Mouse (Mus musculus) layer of hippocampus, adult 6 months (tissue): Measurements from ENCODE around the gene Cep152. TPM values are rescaled to one million over a fixed set of nuclear protein-coding genes. Genes with fewer than 3 reads are reported as not detected.

Source experiments
- long read RNA-seq, 2 experiments: library from polyadenylated mRNA; unstranded; transcript quantifications; one replicate each; pipeline ENCODE4 v2.0.0; 2019 to 2020
- polyA plus RNA-seq: library from polyadenylated mRNA; unstranded; fragments of <200 nt; fragmentation: Nextera tagmentation; gene quantifications from 2 replicates; pipeline ENCODE4 v1.2.3, GENCODE M21; 2021

Cep152 gene
- polyA plus RNA-seq = 0.40 and 0.48 TPM in 2 replicates
- long read RNA-seq, experiment 1, partial matches to known transcripts = 0 of 1 reads
- long read RNA-seq, experiment 1, other reads (novel, unspliced or antisense) = 1 of 1 reads
- long read RNA-seq, experiment 2, partial matches to known transcripts = 1 of 6 reads
- long read RNA-seq, experiment 2, other reads (novel, unspliced or antisense) = 5 of 6 reads

GRCm38 (mm10) chr2:125624837-125625351, at the start of gene Cep152:
Gene Cep152, minus strand, starts transcription at chr2:125625113.

GRCm38 (mm10) chr2:125672957-125673631, 48.2 kb upstream of the Cep152 start, which contains the start of gene Eid1:
Gene Eid1, plus strand, starts transcription at chr2:125673095.

Other genes with a start within 250 kb of the Cep152 start
- 0.16 TPM in 1 of 2 replicates, not detected in the other for gene Gm9913, start 120.0 kb downstream of the Cep152 start, polyA plus RNA-seq
- gene Fbn1, start 117.1 kb downstream of the Cep152 start, polyA plus RNA-seq = 0.41 and 0.44 TPM in 2 replicates
- 37.8 and 42.8 TPM in 2 replicates for gene Eid1, start 48.0 kb upstream of the Cep152 start, polyA plus RNA-seq
- 1.2 and 1.3 TPM in 2 replicates for gene Shc4, start 99.0 kb upstream of the Cep152 start, polyA plus RNA-seq
- 17.4 and 17.5 TPM in 2 replicates for gene Secisbp2l, start 157.8 kb upstream of the Cep152 start, polyA plus RNA-seq
- 22.9 and 23.1 TPM in 2 replicates for gene Galk2, start 234.0 kb upstream of the Cep152 start, polyA plus RNA-seq
- 50.6 and 52.7 TPM in 2 replicates for gene Cops2, start 234.0 kb upstream of the Cep152 start, polyA plus RNA-seq